ENCODE assay signal across 8 mouse cellular contexts in the genomic region with DNA sequence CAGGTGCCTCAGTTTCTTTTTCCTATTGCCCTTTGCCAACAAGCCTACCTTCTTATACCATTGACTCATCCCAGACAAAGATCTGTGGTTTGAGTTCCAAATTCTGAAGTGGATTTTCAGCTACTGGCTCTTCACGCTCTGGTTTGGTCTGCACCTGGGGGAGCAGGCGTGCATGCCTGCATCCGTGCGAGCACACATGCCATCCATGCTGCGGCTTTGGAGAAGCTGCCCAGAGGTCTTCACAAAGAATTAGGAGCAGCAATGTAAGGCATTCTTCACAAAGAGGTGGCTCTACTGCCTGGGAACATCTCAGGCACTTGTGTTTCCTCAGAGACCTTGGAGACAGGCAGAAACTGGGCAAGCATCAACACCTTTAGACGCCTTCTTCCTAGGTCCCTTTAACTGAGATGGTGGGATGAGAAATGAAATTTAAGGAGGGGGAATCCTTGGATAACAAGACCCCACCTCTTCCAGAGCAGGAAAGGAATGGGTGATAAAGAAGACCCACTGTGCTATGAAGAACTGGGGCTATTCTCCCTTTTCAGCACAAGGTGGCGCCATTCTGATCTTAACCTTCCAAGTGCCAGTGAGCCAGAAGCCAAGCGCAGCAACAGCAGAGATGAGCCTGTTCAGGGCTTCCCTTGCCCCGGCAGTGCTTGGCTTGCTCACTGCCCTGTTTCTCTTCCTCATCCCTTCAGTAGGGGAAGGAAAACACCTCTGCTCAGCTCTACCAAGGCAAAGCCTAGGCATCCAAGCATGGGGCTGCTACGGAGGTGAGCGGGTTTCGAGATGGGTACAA.
DNase-seq lines count a peak whose midpoint lies in the region; ATAC-seq and TF ChIP-seq lines count a peak whose summit lies in the region.

No protein-coding gene starts in this region.

- H3K4me2 ChIP-seq in hindbrain, embryonic 15.5 days, result no peak overlapping the region

- no peak overlapping the region for H3K9ac ChIP-seq in ES-E14 (ENCODE audit: insufficient read depth, low read depth, low read length, poor library complexity, severe bottlenecking)
- no peak overlapping the region for H3K9ac ChIP-seq in hindbrain, embryonic 15.5 days

- WGBS in cerebellum, adult 2 months, result 62% methylated on average over 12 of the region's 12 CpGs
- 65% methylated on average over 12 of the region's 12 CpGs for WGBS in hindbrain, embryonic 15.5 days

- no peaks in the 10 kb centered on the region for H3K36me3 ChIP-seq in ES-E14 (ENCODE audit: control insufficient read depth, insufficient read depth, low read length, poor library complexity, severe bottlenecking)
- H3K36me3 ChIP-seq in hindbrain, embryonic 15.5 days, result peaks cover 18% of the 10 kb centered on the region; the same call in 1 of the 2 replicates

- TF ChIP-seq CTCF in cerebellum, adult 2 months (IDR thresholded peaks at IDR 0.05; ENCODE audit: borderline replicate concordance, insufficient read depth, low read depth, low read length), result peak; percentile 85

- intact Hi-C loops in left cerebral cortex, postnatal 4 days (cut with DNase I), result loop anchor here (2.0 to 10.0 kb wide), 4 partner anchors 83 to 355 kb away; partner anchors contain the start of genes Spata20 and Tob1

- ATAC-seq in hindbrain, embryonic 15.5 days (ENCODE audit: low FRiP score, low read depth), result peak; percentile 43
- ATAC-seq in monocyte, adult 5-6 weeks (replicated peaks; ENCODE audit: insufficient number of reproducible peaks, low FRiP score, low TSS enrichment, poor library complexity, severe bottlenecking), result peak; percentile 55; the same call in 1 of the 2 replicates

- in situ Hi-C loops in ES-E14 (cut with MboI; ENCODE audit: low sequenced_read_pairs in 2 of 2, unreplicated experiment in 2 of 2), result loop anchor here (10.0 kb wide), 3 partner anchors 95 to 365 kb away; partner anchors contain the start of gene Epn3 (in 1 of the 2)

- 0 out of 2 replicates have a peak, but pooled peaks have one; percentile 22 for TF ChIP-seq POLR2A in cerebellum, adult 2 months (IDR thresholded peaks at IDR 0.05; ENCODE audit: borderline replicate concordance, insufficient read depth, low read length)

- DNase-seq in 416B (ENCODE audit: low read depth) (peak; percentile 80), ES-E14 (ENCODE audit: low read depth, low spot score) (peak; percentile 72)
- peak; percentile 80 to 84 for DNase-seq in cerebellum, adult 2 months
- peak; percentile 55 to 77 for DNase-seq in frontal cortex, postnatal 36 days (ENCODE audit: low spot score in 2 of 2)
- peak; percentile 76 for DNase-seq in left cerebral cortex, postnatal 4 days
- DNase-seq in thymus, postnatal 0 days (ENCODE audit: low spot score), result peak; percentile 77

- no peaks in the 10 kb centered on the region for H3K9me3 ChIP-seq in ES-E14 (ENCODE audit: control insufficient read depth, insufficient read depth, low read depth, low read length)
- H3K9me3 ChIP-seq in hindbrain, embryonic 15.5 days, result no peaks in the 10 kb centered on the region

- peaks cover 4 to 17% of the 10 kb centered on the region in 2 experiments for H3K4me1 ChIP-seq in ES-E14 (ENCODE audit: control insufficient read depth in 2 of 2, insufficient read depth in 2 of 2, low read length in 2 of 2, poor library complexity in 1 of 2)
- peaks cover 37% of the 10 kb centered on the region for H3K4me1 ChIP-seq in cerebellum, adult 2 months (ENCODE audit: control insufficient read depth, insufficient read depth, low read length)
- peaks cover 14% of the 10 kb centered on the region for H3K4me1 ChIP-seq in hindbrain, embryonic 15.5 days (replicated peaks)

- H3K4me3 ChIP-seq in ES-E14 (ENCODE audit: insufficient read depth in 1 of 2, low read depth in 1 of 2, low read length in 2 of 2, poor library complexity in 1 of 2, severe bottlenecking in 1 of 2), result no peak overlapping the region
- no peak overlapping the region for H3K4me3 ChIP-seq in cerebellum, adult 2 months (replicated peaks; ENCODE audit: insufficient read depth, low read depth, low read length)
- no peak overlapping the region for H3K4me3 ChIP-seq in hindbrain, embryonic 15.5 days

- H3K27ac ChIP-seq in ES-E14 (ENCODE audit: insufficient read depth, low read depth, low read length, poor library complexity, severe bottlenecking), result no peak overlapping the region
- H3K27ac ChIP-seq in cerebellum, adult 2 months (ENCODE audit: insufficient read depth, low read length), result peak overlapping the region; percentile 84
- no peak overlapping the region for H3K27ac ChIP-seq in hindbrain, embryonic 15.5 days (replicated peaks)

- H3K27me3 ChIP-seq in cerebellum, adult 2 months (ENCODE audit: control insufficient read depth, insufficient read depth, low read length), result no peaks in the 10 kb centered on the region
- no peaks in the 10 kb centered on the region for H3K27me3 ChIP-seq in hindbrain, embryonic 15.5 days

TF ChIP-seq in ES-E14, 5 proteins besides CTCF, POLR2A, EP300 and RAD21:
- TF ChIP-seq ZC3H11A (IDR thresholded peaks at IDR 0.05; ENCODE audit: borderline replicate concordance, low read depth, low read length), result peak; percentile 77; the same call in 1 of the 2 replicates
- TF ChIP-seq ZNF384 (IDR thresholded peaks at IDR 0.05; ENCODE audit: low read depth, low read length), result no peak
